Mouse (Mus musculus): ENCODE results near the gene Txnip. TPM values are rescaled to one million over a fixed set of nuclear protein-coding genes. Genes with fewer than 3 reads are reported as not detected.

The Txnip gene
- total RNA-seq, 2 experiments from 2014 or later: 19.5 to 21.8 TPM

DNA sequence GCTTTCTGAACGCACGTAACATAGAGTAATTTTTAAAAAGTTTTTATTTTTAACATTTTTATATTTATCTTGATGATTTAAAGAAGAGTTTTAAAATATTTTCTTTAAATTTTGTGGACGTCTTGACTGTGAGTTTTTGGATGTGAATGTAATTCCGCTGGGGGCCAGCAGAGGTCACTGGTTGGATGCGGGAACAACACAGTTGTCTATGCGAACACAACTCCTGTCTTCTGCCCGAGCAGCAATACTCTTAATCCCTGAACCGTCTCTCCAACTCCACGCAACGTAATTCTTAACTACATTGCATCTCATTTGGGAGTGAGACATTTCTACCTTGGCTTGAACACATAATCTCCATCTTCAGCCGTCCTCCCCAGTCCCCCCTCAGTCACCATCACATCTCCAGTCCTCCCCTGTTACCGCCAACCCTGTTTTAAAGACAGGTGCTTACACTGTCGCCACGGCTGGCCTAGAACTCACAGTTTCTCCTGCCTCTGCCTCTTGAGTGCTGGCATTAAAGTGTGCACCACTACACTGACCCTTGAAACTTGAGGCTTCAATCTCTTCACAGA lies 10.3 kb upstream of the Txnip start:
- intact Hi-C loops (cut with DNase I): loop anchor here (10.0 kb wide), 1 partner anchor 157 kb away; the partner anchor contains the start of gene Nudt17
- peak; percentile 59 to 78 for DNase-seq (ENCODE audit: low spot score in 2 of 2)

DNA sequence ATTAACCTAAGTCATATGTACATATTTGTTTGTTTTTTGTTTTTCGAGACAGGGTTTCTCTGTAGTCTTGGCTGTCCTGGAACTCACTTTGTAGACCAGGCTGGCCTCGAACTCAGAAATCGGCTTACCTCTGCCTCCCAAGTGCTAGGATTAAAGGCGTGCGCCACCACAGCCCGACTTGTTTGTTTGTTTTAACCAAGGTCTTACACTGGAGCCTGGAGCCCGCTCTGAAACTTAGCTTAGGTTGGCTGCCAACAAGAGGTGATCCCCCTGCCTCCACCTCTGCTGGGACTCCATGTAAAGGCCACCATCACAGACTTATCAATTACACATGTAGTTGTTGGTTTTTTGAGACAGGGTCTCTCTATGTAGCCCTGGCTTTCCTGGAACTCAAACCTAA lies 8.9 kb upstream of the Txnip start:
- DNase-seq (ENCODE audit: low spot score in 2 of 2): no peak
- intact Hi-C loops (cut with DNase I): loop anchor here (10.0 kb wide), 1 partner anchor 156 kb away; the partner anchor contains the start of gene Nudt17

DNA sequence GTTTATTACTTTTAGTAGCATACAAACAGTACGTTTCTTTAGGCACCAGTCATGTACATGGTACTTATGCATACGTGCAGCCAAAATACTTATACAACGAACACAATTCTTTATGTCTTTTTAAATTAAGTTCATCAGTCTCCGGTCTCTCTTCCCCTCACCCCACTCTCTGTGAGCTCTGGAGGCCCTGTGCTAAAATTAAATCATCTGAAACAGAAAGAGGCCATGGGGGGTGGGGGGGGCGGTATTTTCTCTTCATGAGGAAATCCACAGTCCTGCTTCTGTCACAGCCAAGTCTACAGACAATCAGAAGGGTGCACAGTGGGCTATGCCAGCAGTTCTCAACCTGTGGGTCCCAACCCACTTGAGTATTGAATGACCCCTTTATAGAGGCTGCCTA lies 8.4 kb upstream of the Txnip start:
- no peak for DNase-seq (ENCODE audit: low spot score in 2 of 2)
- intact Hi-C loops (cut with DNase I): loop anchor here (10.0 kb wide), 1 partner anchor 155 kb away; the partner anchor contains the start of gene Nudt17

DNA sequence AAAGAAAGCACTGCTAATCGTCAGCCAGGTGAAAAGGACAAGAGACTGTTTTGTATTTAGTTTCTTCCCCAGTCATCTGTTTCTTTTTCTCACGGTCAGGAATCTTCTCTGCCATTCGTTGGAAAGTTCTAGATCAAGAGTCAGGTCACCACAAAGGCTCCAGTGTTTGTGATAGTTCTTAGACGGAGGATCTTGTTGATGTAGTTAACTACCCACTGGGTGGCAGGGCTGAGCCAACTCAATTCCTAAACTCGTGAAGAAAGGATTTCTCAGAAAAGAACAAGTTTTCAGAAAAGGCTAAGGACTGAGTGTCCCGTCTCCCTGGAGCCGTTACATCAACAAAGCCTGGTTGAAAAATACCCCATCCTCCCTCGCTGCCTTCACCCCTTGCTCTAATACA lies 6.6 kb upstream of the Txnip start:
- intact Hi-C loops (cut with DNase I): loop anchor here (1.0 to 2.0 kb wide), 2 partner anchors 29 to 84 kb away; partner anchors contain the start of genes Gm42957 and Pex11b
- no peak for DNase-seq (ENCODE audit: low spot score in 2 of 2)

DNA sequence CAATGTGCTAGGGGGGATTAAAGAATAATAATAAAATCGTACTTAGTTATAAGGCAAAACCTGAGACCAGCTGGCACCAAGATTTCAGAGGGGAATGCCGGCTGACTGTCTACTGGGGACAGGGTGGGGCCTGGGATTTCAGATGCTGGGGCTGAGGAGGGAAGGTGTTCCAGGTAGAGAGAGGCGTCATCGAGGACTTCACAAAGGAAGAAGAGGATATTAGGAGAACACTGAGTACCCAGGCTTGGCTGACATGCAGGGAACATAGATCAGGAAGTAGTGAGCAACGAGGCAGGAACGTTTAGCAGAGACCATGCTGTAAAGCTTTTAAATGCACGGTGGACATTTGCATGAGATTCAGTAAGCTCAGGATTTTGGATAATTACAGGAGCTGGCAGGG lies 5.9 kb upstream of the Txnip start:
- no peak for DNase-seq (ENCODE audit: low spot score in 2 of 2)
- intact Hi-C loops (cut with DNase I): loop anchor here (1.0 to 2.0 kb wide), 2 partner anchors 28 to 83 kb away; partner anchors contain the start of genes Gm42957 and Pex11b

DNA sequence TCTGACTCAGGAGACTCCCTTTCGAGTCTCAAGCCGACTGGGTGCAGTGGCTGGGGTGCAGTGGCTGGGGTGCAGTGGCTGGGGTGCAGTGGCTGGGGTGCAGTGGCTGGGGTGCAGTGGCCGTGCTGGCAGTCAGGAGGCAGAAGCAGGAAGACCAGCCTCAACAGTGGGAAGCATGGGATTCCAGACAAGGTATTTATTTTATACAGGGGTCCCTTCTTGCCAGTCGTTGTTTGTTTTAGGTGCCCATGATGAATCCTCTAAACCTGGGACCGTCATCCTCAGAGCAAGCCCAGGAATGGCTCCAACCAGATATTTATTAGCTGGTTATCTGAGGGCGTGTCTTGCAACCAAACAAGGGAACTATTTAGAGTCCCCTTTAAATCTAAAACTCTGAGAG lies 4.2 kb upstream of the Txnip start:
- DNase-seq (ENCODE audit: low spot score in 2 of 2): no peak
- intact Hi-C loops (cut with DNase I): no loop called here

DNA sequence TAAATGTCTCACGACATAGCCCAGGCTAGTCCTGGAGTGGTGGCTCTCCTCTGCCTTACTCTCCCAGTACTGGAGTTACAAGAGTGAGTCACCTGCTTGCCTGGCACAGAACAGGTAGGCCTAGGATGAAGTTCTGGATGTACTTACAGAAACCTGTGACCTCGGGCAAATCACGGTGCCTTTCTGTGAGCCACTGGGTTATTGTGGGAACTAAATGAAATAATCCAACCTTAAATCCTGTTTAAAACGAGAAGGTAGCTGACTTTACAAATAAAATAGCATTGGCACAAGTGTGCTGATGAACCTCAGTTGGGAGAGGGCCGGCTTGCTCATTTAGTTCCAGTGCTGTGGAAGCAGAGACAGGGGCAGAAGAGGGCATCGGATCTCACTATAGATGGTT lies 3.5 kb upstream of the Txnip start:
- no peak for DNase-seq (ENCODE audit: low spot score in 2 of 2)
- intact Hi-C loops (cut with DNase I): no loop called here

DNA sequence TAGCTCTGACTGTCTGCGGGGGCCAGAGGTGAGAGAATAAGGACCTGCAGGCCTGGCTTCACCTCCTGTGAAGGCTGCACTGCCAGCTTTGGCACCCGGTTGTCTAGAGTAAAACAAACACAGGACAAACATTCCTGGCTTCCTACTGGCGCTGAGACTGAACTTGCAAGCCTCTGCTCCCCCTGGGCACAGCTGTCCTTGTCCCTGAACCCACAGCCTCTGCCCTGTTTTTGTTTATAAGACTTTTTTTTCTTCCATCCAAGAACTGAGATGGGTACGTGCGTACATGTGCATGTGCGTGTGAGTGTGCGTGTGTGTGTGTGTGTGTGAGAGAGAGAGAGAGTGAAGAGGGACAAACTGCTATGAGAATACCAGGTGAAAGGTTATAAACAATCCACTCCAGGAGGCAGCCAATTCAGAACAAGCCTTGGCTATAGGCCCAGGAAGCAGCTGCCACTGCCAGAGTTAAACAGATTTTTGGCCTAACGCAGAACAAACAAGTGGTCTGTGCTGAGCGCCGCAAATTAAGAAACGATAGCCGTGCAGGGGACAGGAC lies 2.6 kb upstream of the Txnip start:
- DNase-seq (ENCODE audit: low spot score in 2 of 2): no peak

DNA sequence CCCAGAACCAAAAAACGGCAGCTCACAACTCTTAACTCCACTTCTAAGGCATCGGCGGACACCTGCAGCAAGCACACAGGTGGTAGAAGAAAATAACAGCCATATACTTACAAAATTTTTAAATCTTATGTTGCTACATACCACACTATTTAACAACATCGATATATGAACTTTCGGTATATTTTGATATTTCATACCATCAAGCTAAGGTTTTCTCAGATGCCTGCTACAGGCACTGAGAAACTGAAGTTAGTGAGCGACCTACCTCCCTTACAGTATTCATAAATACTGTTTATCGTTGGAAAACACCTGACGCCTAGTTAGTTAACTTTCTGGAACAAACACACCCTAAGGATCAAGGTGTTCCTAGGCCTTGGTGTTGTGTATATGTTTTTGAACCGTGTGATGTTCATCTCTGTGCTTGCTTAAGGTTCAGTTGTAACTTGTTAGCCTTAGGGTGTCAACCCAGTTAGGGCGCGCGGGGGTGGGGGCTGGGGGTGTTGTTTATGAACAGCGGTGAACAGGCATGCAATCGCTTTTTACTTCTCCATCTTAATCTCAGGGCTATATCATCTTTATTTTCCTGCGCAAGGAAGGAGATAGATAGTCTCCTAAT lies 1.6 kb upstream of the Txnip start:
- intact Hi-C loops (cut with DNase I): no loop called here
- no peak for DNase-seq (ENCODE audit: low spot score in 2 of 2)

More for the DNA sequence above, 2.6 kb upstream of the Txnip start:
- intact Hi-C loops (cut with DNase I): no loop called here

DNA sequence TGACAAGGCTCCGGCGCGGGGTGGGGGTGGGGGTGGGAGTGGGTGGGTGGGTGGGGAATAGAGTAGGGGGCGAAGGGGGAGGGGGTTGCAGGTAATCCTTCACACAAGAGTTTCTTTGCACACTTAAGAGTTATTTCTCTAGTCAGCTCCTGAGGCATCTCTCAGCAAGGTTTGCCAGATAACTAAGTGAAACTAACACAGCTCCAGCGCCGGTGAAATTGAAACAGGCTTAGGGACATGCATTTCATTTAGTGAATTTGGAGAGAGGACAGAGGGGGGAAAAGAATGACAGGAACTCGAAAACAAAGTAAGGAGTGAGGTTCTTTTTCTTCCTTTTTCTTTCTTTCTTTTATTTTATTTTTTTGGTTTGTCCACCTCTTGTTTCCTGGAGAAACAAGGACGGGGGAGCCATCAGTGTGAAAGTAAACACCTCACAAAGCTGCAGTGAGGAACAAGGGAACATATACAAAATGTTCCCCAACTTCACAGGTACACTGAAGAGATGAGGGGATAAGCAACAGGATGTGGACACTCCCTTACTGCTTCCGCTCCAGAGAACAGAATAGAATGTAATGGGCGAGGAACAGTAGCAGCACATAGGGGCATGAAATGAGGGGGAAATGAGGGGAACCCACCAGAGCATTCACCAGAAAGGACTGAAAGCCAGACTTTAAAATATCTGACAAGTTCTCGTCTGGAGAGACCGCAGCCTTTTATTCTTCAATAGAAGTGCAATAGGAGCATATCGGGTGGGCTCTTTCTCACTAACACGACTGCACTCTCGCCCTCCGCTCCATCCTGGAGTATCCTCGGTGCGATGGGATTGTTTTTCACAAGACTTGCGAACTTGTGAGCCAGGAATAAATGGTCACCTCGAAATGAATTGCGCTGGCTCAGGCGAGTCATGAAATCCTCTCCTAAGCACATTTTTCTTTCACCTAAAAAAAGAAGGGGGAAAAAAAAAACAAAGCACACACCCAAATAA lies 814 bp upstream of the Txnip start:
- intact Hi-C loops (cut with DNase I): no loop called here
- no peak for DNase-seq (ENCODE audit: low spot score in 2 of 2)

DNA sequence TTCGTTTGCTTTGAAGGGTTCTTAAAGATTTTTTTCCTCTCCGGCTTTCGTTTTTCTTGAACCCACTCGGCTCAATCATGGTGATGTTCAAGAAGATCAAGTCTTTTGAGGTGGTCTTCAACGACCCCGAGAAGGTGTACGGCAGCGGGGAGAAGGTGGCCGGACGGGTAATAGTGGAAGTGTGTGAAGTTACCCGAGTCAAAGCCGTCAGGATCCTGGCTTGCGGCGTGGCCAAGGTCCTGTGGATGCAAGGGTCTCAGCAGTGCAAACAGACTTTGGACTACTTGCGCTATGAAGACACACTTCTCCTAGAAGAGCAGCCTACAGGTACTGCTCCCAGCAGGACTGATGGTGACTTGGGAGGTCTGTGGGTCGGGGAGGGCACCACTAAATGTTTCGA lies 402 bp downstream of the Txnip start:
- DNase-seq (ENCODE audit: low spot score in 2 of 2): no peak
- intact Hi-C loops (cut with DNase I): no loop called here

DNA sequence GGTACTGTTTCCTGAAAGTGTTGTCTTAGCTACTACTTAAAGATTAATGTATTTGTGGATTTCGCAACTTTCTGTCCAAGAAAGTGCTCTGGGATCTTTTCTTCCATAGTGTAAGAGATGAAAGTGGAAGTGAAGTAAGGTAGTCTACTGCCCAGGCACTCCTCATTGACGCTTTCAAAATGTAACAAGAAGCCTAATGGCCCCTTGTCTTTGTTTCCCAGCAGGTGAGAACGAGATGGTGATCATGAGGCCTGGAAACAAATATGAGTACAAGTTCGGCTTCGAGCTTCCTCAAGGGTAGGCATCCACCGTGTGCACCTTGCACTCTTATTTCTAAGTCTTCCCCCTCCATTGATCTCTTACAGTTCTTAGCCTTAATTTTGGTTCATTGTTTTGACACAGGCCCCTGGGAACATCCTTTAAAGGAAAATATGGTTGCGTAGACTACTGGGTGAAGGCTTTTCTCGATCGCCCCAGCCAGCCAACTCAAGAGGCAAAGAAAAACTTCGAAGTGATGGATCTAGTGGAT lies 975 bp downstream of the Txnip start:
- intact Hi-C loops (cut with DNase I): no loop called here

DNA sequence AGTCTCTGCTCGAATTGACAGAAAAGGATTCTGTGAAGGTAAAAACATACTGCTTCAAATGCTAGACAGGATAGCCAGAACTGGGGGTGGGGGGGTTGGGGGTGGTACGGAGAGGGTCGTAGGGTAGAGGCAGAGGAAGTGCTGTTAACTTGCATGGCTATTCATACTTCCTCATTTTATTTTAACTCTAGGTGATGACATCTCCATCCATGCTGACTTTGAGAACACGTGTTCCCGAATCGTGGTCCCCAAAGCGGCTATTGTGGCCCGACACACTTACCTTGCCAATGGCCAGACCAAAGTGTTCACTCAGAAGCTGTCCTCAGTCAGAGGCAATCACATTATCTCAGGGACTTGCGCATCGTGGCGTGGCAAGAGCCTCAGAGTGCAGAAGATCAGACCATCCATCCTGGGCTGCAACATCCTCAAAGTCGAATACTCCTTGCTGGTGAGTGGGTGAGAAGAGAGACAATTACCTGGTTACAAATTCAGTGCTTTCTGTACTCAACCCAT lies 1.7 kb downstream of the Txnip start:
- intact Hi-C loops (cut with DNase I): no loop called here
- DNase-seq (ENCODE audit: low spot score in 2 of 2): no peak

More for the DNA sequence above, 975 bp downstream of the Txnip start:
- DNase-seq (ENCODE audit: low spot score in 2 of 2): no peak

DNA sequence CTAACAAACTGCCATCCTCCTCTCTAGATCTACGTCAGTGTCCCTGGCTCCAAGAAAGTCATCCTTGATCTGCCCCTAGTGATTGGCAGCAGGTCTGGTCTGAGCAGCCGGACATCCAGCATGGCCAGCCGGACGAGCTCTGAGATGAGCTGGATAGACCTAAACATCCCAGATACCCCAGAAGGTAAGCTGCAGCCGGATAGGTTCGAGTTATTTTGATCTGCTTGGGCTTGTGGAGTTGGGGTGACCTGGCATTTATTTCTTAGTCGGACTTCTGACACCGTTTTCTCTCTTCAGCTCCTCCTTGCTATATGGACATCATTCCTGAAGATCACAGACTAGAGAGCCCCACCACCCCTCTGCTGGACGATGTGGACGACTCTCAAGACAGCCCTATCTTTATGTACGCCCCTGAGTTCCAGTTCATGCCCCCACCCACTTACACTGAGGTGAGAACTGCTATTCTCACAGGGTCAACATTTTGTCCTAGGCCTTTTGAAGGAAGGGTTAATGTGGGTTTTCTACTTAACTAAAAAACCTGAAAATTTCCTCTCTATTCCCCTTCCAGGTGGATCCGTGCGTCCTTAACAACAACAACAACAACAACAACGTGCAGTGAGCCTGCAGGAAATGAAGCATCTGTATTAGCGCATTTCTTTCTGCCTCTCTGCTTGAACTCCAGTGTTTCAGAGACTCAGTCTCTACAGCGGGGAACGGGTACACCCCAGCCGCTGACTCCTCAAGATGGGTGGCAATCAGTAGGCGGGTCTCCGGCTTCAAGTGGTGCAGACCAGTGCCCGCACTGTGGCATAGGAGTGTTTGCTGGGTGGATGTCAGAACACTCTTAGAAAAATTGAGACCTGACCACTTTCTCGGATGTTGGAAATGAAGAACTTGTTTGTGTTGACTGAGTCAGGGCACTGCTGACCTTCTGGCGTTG lies 2.4 kb downstream of the Txnip start:
- intact Hi-C loops (cut with DNase I): no loop called here
- DNase-seq (ENCODE audit: low spot score in 2 of 2): no peak

DNA sequence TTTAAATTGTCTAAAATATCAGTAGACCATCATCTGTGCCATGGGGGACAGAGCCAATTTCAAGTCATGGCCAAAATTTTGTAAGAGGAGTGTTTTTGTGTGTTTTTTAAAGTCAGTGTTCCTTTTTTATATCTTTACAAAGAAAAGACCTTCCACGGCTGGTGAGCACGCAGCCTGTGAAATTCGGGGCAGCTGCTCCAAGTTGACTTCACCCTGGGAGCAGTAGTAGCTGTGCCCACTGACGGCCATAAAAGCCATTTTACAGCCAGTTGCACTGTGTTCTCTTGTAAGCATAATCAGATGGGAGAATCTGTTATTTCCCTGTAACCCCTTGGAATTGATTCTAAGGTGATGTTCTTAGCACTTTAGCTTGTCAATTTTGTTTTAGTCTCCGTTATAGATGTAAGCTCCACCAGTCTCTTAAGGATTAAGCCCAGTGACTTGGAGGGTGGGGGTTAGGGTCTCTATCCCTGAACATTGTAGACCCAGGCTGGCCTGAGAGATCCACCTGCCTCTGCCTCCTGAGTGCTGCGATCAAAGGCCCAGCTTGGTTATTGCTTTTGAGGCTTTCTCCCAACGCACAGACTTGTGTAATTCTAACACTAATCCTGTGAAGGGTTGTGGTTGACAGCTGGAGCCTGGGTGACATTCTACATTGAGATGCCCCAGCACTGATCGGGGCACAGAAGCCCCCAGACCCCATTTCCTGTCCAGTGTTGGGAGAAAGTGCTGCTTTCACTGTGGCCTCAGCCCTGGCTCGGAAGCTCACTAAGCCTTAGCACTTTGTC lies 3.3 kb downstream of the Txnip start:
- intact Hi-C loops (cut with DNase I): no loop called here
- no peak for DNase-seq (ENCODE audit: low spot score in 2 of 2)

DNA sequence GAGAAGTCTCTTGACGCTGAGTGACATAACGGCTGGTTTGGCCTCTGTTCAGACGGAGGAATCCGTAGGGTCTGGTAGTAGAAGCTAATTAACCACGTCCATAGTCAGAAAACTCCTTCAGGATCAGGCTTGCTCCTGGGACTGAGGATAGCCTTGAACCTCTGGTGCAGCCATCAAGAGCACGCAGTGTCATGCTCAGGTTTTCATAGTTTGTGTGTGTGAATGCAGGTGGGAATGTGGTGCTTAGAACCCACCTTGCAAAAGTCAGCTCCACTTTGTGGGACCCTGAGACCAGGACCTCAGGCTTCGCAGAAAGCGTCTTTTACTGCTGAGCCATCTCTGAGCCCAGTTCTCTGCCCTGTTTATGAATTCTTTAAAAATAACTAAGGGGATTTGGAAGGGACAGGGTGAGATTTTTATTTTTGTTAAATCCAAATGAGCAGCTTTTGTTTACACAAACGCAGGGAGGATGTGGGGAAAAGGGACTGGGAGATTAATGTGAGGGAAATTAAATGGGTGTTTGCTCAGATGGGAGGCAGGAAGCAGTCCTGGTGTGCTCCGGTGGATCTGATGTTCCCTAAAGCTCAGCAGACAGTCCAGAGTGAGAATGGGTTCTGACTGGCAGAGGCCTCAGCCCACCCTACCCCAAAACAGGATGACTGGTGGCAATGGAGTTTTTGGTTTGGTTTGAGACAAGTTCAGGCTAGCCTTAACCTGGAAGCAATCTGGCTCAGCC lies 4.4 kb downstream of the Txnip start:
- intact Hi-C loops (cut with DNase I): no loop called here

DNA sequence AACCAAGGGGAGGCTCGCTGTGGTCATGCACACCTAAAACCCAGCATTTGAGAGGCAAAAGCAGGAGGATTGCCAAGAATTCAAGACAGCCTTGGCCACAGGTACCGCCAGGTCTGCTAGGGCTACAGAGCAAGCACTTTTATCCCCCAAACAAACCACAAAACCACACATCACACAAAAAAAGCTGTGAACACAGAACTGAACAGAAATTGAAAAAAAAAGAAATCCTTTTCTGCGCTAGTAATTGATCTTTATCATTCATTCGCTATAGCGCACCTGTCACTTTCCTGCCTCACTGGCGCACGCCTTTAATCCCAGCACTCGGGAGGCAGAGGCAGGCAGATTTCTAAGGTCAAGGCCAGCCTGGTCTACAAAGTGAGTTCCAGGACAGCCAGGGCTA lies 5.5 kb downstream of the Txnip start:
- intact Hi-C loops (cut with DNase I): no loop called here
- no peak for DNase-seq (ENCODE audit: low spot score in 2 of 2)

More for the DNA sequence above, 4.4 kb downstream of the Txnip start:
- DNase-seq (ENCODE audit: low spot score in 2 of 2): no peak
